Mouse (Mus musculus): Measurements from ENCODE around the gene Hpse. TPM values are rescaled to one million over a fixed set of nuclear protein-coding genes. Genes with fewer than 3 reads are reported as not detected.
A peak's percentile ranks its signal among the peaks of the same experiment; 100 is the strongest.

The Hpse gene
- polyA plus RNA-seq, 1 experiment from 2014 or later: 2.1 TPM

DNA sequence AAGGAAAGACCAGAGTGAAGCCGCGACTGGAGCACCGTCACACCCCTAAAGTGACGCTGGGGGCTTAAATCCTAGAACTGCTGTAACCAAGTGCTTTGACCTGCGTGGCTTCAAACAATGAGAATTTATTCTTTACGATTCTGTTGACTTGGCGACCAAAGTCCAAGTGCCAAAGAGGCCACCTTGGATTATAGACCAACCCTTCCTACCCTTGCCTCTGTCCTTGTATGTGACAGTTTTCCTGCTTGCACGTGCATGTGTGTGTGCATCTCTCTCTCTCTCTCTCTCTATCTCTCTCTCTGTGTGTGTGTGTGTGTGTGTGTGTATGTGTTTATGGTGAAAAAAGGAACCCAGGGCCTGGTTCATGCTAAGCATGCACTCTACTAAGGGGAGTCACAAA is 19.3 kb upstream of the Hpse start:
- H3K9me3 ChIP-seq (ENCODE audit: control insufficient read depth, low read length): 0 out of 2 replicates have a peak, but pooled peaks cover 4% of the 10 kb centered on the region
- H3K36me3 ChIP-seq (ENCODE audit: control insufficient read depth, insufficient read depth, low read length): no peaks in the 10 kb centered on the region
- 87% methylated on average over 8 of the region's 8 CpGs for WGBS
- no peak overlapping the region for H3K27ac ChIP-seq (replicated peaks; ENCODE audit: low read depth, low read length)
- no peak overlapping the region for H3K9ac ChIP-seq (ENCODE audit: low read length)
- H3K4me3 ChIP-seq (ENCODE audit: low read depth, low read length): no peak overlapping the region
- no peaks in the 10 kb centered on the region for H3K4me1 ChIP-seq (ENCODE audit: control insufficient read depth, insufficient read depth, low read length)
- no peak for DNase-seq (ENCODE audit: low spot score)
- H3K4me2 ChIP-seq (ENCODE audit: low read depth, severe bottlenecking): no peak overlapping the region
- ATAC-seq (ENCODE audit: insufficient number of reproducible peaks, low FRiP score, low TSS enrichment, low read depth): no peak
- H3K27me3 ChIP-seq (ENCODE audit: control insufficient read depth, insufficient read depth, low read length): no peaks in the 10 kb centered on the region

DNA sequence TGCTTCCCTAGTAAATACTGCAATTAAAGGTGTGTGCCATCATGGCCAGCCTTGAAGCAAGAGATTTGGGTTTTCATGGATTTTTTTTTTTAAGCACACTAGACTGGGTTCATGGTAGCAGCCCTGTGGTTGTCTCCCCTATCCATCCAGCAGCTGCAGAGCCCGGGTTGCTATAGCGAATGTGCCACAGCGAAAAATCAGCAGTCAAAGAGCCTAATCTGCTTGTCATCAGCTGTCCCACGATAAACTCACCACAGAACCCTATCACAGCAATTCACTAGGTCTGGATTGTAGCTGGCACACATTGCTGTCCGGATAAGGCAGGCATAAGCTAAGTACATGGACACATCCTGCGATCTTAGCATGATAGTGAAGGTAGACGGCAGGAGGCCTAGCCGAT is 17.4 kb upstream of the Hpse start:
- H3K4me3 ChIP-seq (ENCODE audit: low read depth, low read length): no peak overlapping the region
- 0 out of 2 replicates have a peak, but pooled peaks cover 4% of the 10 kb centered on the region for H3K9me3 ChIP-seq (ENCODE audit: control insufficient read depth, low read length)
- H3K27ac ChIP-seq (replicated peaks; ENCODE audit: low read depth, low read length): no peak overlapping the region
- H3K27me3 ChIP-seq (ENCODE audit: control insufficient read depth, insufficient read depth, low read length): no peaks in the 10 kb centered on the region
- H3K9ac ChIP-seq (ENCODE audit: low read length): no peak overlapping the region
- ATAC-seq (ENCODE audit: insufficient number of reproducible peaks, low FRiP score, low TSS enrichment, low read depth) (no peak), DNase-seq (ENCODE audit: low spot score) (no peak)
- no peaks in the 10 kb centered on the region for H3K4me1 ChIP-seq (ENCODE audit: control insufficient read depth, insufficient read depth, low read length)
- WGBS: 87% methylated on average over 8 of the region's 8 CpGs
- H3K4me2 ChIP-seq (ENCODE audit: low read depth, severe bottlenecking): no peak overlapping the region
- no peaks in the 10 kb centered on the region for H3K36me3 ChIP-seq (ENCODE audit: control insufficient read depth, insufficient read depth, low read length)

DNA sequence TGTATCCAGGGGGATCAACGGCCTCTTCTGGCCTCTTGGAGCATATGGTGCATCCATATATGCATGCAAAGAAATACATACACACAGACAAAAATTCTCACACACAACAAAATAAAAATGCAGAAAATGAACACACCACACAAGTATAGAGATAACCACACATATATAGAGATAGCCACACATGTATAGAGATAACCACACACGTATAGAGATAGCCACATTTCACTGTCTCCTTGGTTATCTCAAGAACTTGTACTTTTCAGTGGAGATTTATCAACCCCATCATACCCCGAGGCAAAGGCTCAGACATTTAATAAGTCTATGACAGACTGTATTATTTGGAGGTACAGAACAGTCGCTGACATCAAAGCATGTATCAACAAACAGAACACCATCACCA is 15.0 kb upstream of the Hpse start:
- Histone ChIP-seq H3K4me2 (ENCODE audit: low read depth, severe bottlenecking) (no peak overlapping the region), H3K36me3 (ENCODE audit: control insufficient read depth, insufficient read depth, low read length) (no peaks in the 10 kb centered on the region), H3K27me3 (ENCODE audit: control insufficient read depth, insufficient read depth, low read length) (no peaks in the 10 kb centered on the region), H3K4me3 (ENCODE audit: low read depth, low read length) (no peak overlapping the region), H3K9ac (ENCODE audit: low read length) (no peak overlapping the region), H3K4me1 (ENCODE audit: control insufficient read depth, insufficient read depth, low read length) (no peaks in the 10 kb centered on the region), H3K9me3 (ENCODE audit: control insufficient read depth, low read length) (no peaks in the 10 kb centered on the region), H3K27ac (replicated peaks; ENCODE audit: low read depth, low read length) (no peak overlapping the region)
- ATAC-seq (ENCODE audit: insufficient number of reproducible peaks, low FRiP score, low TSS enrichment, low read depth) (no peak), DNase-seq (ENCODE audit: low spot score) (no peak)
- 85% methylated on average over 4 of the region's 4 CpGs for WGBS

DNA sequence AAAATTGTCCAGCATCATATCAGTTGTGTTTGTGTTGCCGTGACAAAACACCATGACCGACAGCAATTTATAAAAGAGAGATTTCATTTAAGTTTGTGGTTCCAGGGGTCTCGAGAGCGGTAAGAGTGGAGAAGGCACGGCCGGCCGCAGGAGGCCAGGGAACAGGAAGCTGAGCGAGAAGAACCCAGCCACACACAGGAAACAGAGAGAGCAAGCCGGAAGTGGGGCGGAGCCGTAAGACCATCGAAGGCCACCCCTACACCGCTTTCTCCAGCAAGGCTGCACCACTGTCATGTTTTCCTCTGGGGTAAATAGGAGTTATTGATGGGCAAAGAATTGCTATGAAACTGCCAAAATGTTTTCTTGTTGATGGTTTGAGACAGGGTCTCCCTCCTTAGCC is 9.2 kb upstream of the Hpse start:
- H3K9ac ChIP-seq (ENCODE audit: low read length): no peak overlapping the region
- H3K4me1 ChIP-seq (ENCODE audit: control insufficient read depth, insufficient read depth, low read length): no peaks in the 10 kb centered on the region
- no peaks in the 10 kb centered on the region for H3K9me3 ChIP-seq (ENCODE audit: control insufficient read depth, low read length)
- no peak overlapping the region for H3K4me3 ChIP-seq (ENCODE audit: low read depth, low read length)
- no peak for ATAC-seq (ENCODE audit: insufficient number of reproducible peaks, low FRiP score, low TSS enrichment, low read depth)
- 86% methylated on average over 13 of the region's 13 CpGs for WGBS
- no peaks in the 10 kb centered on the region for H3K36me3 ChIP-seq (ENCODE audit: control insufficient read depth, insufficient read depth, low read length)
- H3K27ac ChIP-seq (replicated peaks; ENCODE audit: low read depth, low read length): no peak overlapping the region
- no peaks in the 10 kb centered on the region for H3K27me3 ChIP-seq (ENCODE audit: control insufficient read depth, insufficient read depth, low read length)
- no peak for DNase-seq (ENCODE audit: low spot score)
- H3K4me2 ChIP-seq (ENCODE audit: low read depth, severe bottlenecking): no peak overlapping the region

DNA sequence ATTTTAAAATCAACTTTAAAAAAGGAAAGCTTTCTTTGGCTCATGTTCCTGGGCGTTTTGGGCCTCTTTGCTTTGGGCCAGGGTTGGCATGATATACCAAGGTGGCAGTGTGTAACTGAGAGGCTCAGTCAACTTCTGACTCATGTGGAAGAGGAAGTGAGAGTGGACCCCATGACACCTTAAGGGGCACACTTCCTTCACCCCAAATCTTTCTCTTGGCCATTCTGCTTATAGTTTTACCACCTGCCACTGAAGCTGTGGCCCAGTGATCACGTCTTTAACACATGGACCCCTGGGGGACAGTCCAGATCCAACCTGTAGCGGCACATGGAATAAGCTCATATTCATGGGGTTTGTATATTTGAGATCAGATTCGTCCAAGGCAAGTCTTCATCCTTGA is 6.5 kb upstream of the Hpse start:
- H3K36me3 ChIP-seq (ENCODE audit: control insufficient read depth, insufficient read depth, low read length): no peaks in the 10 kb centered on the region
- H3K4me2 ChIP-seq (ENCODE audit: low read depth, severe bottlenecking): no peak overlapping the region
- H3K9ac ChIP-seq (ENCODE audit: low read length): no peak overlapping the region
- H3K27me3 ChIP-seq (ENCODE audit: control insufficient read depth, insufficient read depth, low read length): no peaks in the 10 kb centered on the region
- no peak overlapping the region for H3K27ac ChIP-seq (replicated peaks; ENCODE audit: low read depth, low read length)
- no peak overlapping the region for H3K4me3 ChIP-seq (ENCODE audit: low read depth, low read length)
- ATAC-seq (ENCODE audit: insufficient number of reproducible peaks, low FRiP score, low TSS enrichment, low read depth) (no peak), DNase-seq (ENCODE audit: low spot score) (no peak)
- no peaks in the 10 kb centered on the region for H3K9me3 ChIP-seq (ENCODE audit: control insufficient read depth, low read length)
- WGBS: 82% methylated on average over 4 of the region's 4 CpGs
- H3K4me1 ChIP-seq (ENCODE audit: control insufficient read depth, insufficient read depth, low read length): no peaks in the 10 kb centered on the region

DNA sequence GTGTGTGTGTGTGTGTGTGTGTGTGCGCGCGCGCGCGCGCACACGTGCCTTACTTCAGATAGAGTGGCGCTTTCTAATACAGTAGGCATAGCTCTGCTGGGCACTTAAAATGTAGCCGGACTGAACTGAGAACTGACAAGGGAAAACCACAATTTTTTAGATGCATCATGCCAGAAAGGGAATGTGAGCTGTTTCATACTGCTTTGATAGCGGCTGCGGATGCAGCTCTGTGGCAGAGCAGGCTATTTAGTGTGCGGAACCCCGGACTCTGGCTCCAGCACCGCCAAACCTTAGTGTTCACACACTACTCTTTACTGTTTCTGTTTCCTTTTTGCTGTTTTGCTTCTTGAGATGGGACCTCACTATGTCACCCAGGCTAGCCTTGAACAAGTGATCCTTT is 2.8 kb downstream of the Hpse start:
- Histone ChIP-seq H3K4me1 (ENCODE audit: control insufficient read depth, insufficient read depth, low read length) (no peaks in the 10 kb centered on the region), H3K9ac (ENCODE audit: low read length) (no peak overlapping the region), H3K9me3 (ENCODE audit: control insufficient read depth, low read length) (no peaks in the 10 kb centered on the region), H3K36me3 (ENCODE audit: control insufficient read depth, insufficient read depth, low read length) (no peaks in the 10 kb centered on the region), H3K4me3 (ENCODE audit: low read depth, low read length) (no peak overlapping the region), H3K27ac (replicated peaks; ENCODE audit: low read depth, low read length) (no peak overlapping the region), H3K4me2 (ENCODE audit: low read depth, severe bottlenecking) (no peak overlapping the region), H3K27me3 (ENCODE audit: control insufficient read depth, insufficient read depth, low read length) (peaks cover 6% of the 10 kb centered on the region)
- ATAC-seq (ENCODE audit: insufficient number of reproducible peaks, low FRiP score, low TSS enrichment, low read depth): no peak
- 95% methylated on average over 15 of the region's 15 CpGs for WGBS
- no peak for DNase-seq (ENCODE audit: low spot score)

DNA sequence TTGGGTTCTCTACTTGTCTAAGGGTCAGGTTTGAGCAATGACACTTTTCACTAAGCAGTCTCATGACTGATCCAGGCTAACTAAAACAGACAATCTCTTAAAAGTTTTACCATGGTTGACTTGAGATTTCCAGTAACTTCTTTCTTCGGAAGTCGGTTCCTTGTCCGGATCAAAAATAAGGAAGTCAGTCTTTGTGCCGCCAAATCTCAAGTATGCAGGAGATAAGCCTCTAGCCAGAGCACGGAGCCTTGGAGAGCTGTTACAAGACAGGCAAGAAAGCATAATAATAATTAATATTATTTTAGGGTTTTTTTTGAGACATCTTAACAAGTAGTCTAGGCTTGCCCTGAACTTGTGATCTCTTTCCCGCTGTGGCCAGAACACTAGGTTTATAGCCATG is 8.3 kb downstream of the Hpse start:
- Histone ChIP-seq H3K36me3 (ENCODE audit: control insufficient read depth, insufficient read depth, low read length) (no peaks in the 10 kb centered on the region), H3K4me2 (ENCODE audit: low read depth, severe bottlenecking) (no peak overlapping the region), H3K9me3 (ENCODE audit: control insufficient read depth, low read length) (no peaks in the 10 kb centered on the region), H3K4me3 (ENCODE audit: low read depth, low read length) (no peak overlapping the region), H3K27ac (replicated peaks; ENCODE audit: low read depth, low read length) (no peak overlapping the region), H3K27me3 (ENCODE audit: control insufficient read depth, insufficient read depth, low read length) (no peaks in the 10 kb centered on the region), H3K9ac (ENCODE audit: low read length) (no peak overlapping the region), H3K4me1 (ENCODE audit: control insufficient read depth, insufficient read depth, low read length) (peaks cover 9% of the 10 kb centered on the region)
- no peak for DNase-seq (ENCODE audit: low spot score)
- ATAC-seq (ENCODE audit: insufficient number of reproducible peaks, low FRiP score, low TSS enrichment, low read depth): no peak
- 91% methylated on average over 6 of the region's 6 CpGs for WGBS

DNA sequence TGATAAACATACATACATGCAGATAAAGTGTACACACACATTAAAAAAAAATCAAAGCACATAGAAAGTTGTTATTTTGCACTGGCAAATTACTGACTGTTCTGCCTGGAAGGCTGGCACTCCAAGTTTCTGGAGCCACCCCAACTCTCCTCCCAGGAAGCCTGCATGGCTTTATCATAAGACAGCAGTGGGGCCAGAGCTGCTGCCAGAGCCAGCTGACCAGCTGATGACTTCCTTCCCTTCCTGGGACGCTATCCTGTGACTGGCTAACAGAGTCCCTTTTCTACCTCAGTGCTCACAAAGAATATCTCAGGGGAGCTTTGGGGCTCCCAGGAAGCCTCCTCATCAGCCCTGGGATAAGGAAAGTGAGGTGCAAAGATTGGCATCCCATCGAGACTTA is 9.5 kb downstream of the Hpse start:
- H3K9me3 ChIP-seq (ENCODE audit: control insufficient read depth, low read length): no peaks in the 10 kb centered on the region
- 17% methylated on average over 2 of the region's 2 CpGs for WGBS
- DNase-seq (ENCODE audit: low spot score): peak; percentile 24
- no peak overlapping the region for H3K9ac ChIP-seq (ENCODE audit: low read length)
- no peak overlapping the region; the same call in 1 of the 2 replicates for H3K4me2 ChIP-seq (ENCODE audit: low read depth, severe bottlenecking)
- ATAC-seq (ENCODE audit: insufficient number of reproducible peaks, low FRiP score, low TSS enrichment, low read depth): no peak
- no peaks in the 10 kb centered on the region for H3K27me3 ChIP-seq (ENCODE audit: control insufficient read depth, insufficient read depth, low read length)
- peaks cover 9% of the 10 kb centered on the region for H3K4me1 ChIP-seq (ENCODE audit: control insufficient read depth, insufficient read depth, low read length)
- H3K36me3 ChIP-seq (ENCODE audit: control insufficient read depth, insufficient read depth, low read length): no peaks in the 10 kb centered on the region
- H3K27ac ChIP-seq (replicated peaks; ENCODE audit: low read depth, low read length): 0 out of 2 replicates have a peak overlapping the region, but pooled peaks have one; percentile 21
- no peak overlapping the region for H3K4me3 ChIP-seq (ENCODE audit: low read depth, low read length)

DNA sequence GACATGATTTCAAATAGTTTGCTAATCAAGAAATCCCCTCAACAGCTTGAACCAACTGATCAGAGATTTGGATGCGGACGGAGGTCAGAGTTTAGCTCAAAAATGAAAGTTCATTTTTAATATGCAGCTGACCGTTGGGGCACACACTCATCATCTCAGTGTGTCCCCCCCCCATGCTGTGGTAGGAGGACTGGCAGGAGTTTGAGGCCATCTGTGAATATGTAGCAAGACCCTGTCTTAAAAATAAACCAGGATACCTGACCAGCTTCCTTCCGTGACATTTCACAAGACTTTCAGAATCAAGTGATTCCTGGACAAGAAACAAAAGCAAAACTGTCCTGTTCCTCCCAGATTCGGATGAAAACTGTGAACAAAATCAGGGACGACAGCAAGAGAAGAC is 10.5 kb downstream of the Hpse start:
- ATAC-seq (ENCODE audit: insufficient number of reproducible peaks, low FRiP score, low TSS enrichment, low read depth) (no peak), DNase-seq (ENCODE audit: low spot score) (no peak)
- no peaks in the 10 kb centered on the region for H3K27me3 ChIP-seq (ENCODE audit: control insufficient read depth, insufficient read depth, low read length)
- H3K27ac ChIP-seq (replicated peaks; ENCODE audit: low read depth, low read length): no peak overlapping the region
- H3K4me1 ChIP-seq (ENCODE audit: control insufficient read depth, insufficient read depth, low read length): peaks cover 9% of the 10 kb centered on the region
- H3K4me2 ChIP-seq (ENCODE audit: low read depth, severe bottlenecking): no peak overlapping the region
- H3K9me3 ChIP-seq (ENCODE audit: control insufficient read depth, low read length): no peaks in the 10 kb centered on the region
- 92% methylated on average over 6 of the region's 6 CpGs for WGBS
- H3K9ac ChIP-seq (ENCODE audit: low read length): no peak overlapping the region
- H3K36me3 ChIP-seq (ENCODE audit: control insufficient read depth, insufficient read depth, low read length): no peaks in the 10 kb centered on the region
- H3K4me3 ChIP-seq (ENCODE audit: low read depth, low read length): no peak overlapping the region

Measured in limb, embryonic 11.5 days (tissue).